Mouse (Mus musculus) thymus, adult 2 months (tissue): Measurements from ENCODE around the gene Mgll. TPM values are rescaled to one million over a fixed set of nuclear protein-coding genes. Genes with fewer than 3 reads are reported as not detected.

Experiments used
- DNase-seq: peaks from one replicate; pipeline ENCODE4 v3.0.0; 2021
- H3K27ac ChIP-seq: fragments of 200-500 bp; 2 replicates; pipeline ENCODE4 v1.5.1; 2012; ENCODE audit warnings: low read length, control low read depth; ENCODE audit not compliant: control insufficient read depth, insufficient read depth
- H3K27me3 ChIP-seq: fragments of 200-500 bp; 2 replicates; pipeline ENCODE4 v1.6.1; 2012; ENCODE audit warnings: mild to moderate bottlenecking, low read length, moderate library complexity, mixed read lengths; ENCODE audit not compliant: control insufficient read depth, insufficient read depth
- H3K36me3 ChIP-seq: fragments of 200-500 bp; 2 replicates; pipeline ENCODE4 v1.6.1; 2012; ENCODE audit warnings: mild to moderate bottlenecking, low read length, moderate library complexity; ENCODE audit not compliant: control insufficient read depth, insufficient read depth
- H3K4me1 ChIP-seq: fragments of 200-500 bp; replicated peaks from 2 replicates; pipeline ENCODE4 v1.6.1; 2012; ENCODE audit warnings: low read length; ENCODE audit not compliant: control insufficient read depth, insufficient read depth
- H3K4me3 ChIP-seq: fragments of 200-500 bp; 2 replicates; pipeline ENCODE4 v1.5.1; 2012; ENCODE audit warnings: mild to moderate bottlenecking, low read length, control low read depth, moderate library complexity; ENCODE audit not compliant: control insufficient read depth, insufficient read depth
- CTCF ChIP-seq: fragments of 200-500 bp; IDR thresholded peaks from 2 replicates; pipeline ENCODE4 v1.5.1; 2012; ENCODE audit warnings: mild to moderate bottlenecking, control low read depth, low read length, moderate library complexity, borderline replicate concordance; ENCODE audit not compliant: control insufficient read depth, poor library complexity, insufficient read depth; ENCODE audit errors: extremely low read depth
- POLR2A ChIP-seq: fragments of 200-500 bp; IDR thresholded peaks from 2 replicates; pipeline ENCODE4 v1.6.1; 2012; ENCODE audit warnings: mild to moderate bottlenecking, low read length, control low read depth, moderate library complexity; ENCODE audit not compliant: control insufficient read depth, poor library complexity, insufficient read depth; ENCODE audit errors: extremely low read depth
- WGBS: fragments of 180-500 bp; shearing (Covaris S2); methylation state at CpG from one replicate; pipeline ENCODE4 v1.1.7; 2018; 5-methylcytosine and 5-hydroxymethylcytosine counted together
- polyA plus RNA-seq: library from polyadenylated mRNA; depleted of rRNA; stranded (reverse); fragments of >200 nt; gene quantifications from 2 replicates; pipeline ENCODE4 v1.2.3, GENCODE M21; 2012

Gene Mgll
- polyA plus RNA-seq, 1 experiment: 60.3 TPM

GRCm38 (mm10) chr6:88683380-88684053, 40.7 kb upstream of the Mgll start:
- 86% methylated on average over 7 of the region's 7 CpGs for WGBS
- DNase-seq: no peak
- no peak overlapping the region for H3K27ac ChIP-seq
- no peaks in the 10 kb centered on the region for H3K27me3 ChIP-seq
- no peaks in the 10 kb centered on the region for H3K36me3 ChIP-seq
- no peaks in the 10 kb centered on the region for H3K4me1 ChIP-seq
- H3K4me3 ChIP-seq: no peak overlapping the region
- TF ChIP-seq POLR2A: no peak
- no peak for TF ChIP-seq CTCF

GRCm38 (mm10) chr6:88688171-88688570, 36.0 kb upstream of the Mgll start:
- Histone ChIP-seq H3K36me3 (no peaks in the 10 kb centered on the region), H3K27me3 (no peaks in the 10 kb centered on the region), H3K27ac (no peak overlapping the region), H3K4me3 (no peak overlapping the region), H3K4me1 (no peaks in the 10 kb centered on the region)
- WGBS: 92% methylated on average over 11 of the region's 11 CpGs
- no peak for DNase-seq
- TF ChIP-seq CTCF (no peak), POLR2A (no peak)

- no peak overlapping the region for H3K27ac ChIP-seq
- WGBS: 92% methylated on average over 3 of the region's 3 CpGs
Observed at GRCm38 (mm10) chr6:88688712-88689111, 35.5 kb upstream of the Mgll start.

DNA sequence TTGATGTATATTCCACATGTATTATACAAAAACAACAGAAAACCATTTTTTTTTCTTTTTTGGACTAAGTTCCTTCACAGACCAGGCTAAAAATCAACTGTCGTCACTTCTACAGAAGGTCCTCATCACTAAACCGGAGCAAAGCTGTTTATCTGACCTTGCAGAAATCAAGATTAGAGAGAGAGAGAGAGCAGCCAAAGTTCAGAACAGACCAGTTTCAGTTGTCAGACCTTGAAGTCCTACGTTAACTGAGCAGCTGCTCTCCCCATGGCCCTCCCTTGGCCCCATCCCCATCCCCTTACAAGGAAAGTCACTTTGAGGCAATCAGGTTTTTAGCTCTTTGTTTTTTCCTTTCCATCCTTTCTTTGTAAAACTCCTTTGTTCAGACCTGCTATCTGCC, 34.0 kb upstream of the Mgll start:
- Histone ChIP-seq H3K4me1 (no peaks in the 10 kb centered on the region; the same call in 1 of the 2 replicates), H3K36me3 (no peaks in the 10 kb centered on the region), H3K27me3 (no peaks in the 10 kb centered on the region), H3K27ac (no peak overlapping the region), H3K4me3 (no peak overlapping the region)
- no peak for DNase-seq
- TF ChIP-seq CTCF: no peak
- TF ChIP-seq POLR2A: no peak
- 95% methylated on average over 3 of the region's 3 CpGs for WGBS

More at GRCm38 (mm10) chr6:88688712-88689111, 35.5 kb upstream of the Mgll start:
- Histone ChIP-seq H3K27me3 (no peaks in the 10 kb centered on the region), H3K36me3 (no peaks in the 10 kb centered on the region), H3K4me1 (no peaks in the 10 kb centered on the region), H3K4me3 (no peak overlapping the region)
- DNase-seq: no peak
- no peak for TF ChIP-seq POLR2A
- no peak for TF ChIP-seq CTCF

DNA sequence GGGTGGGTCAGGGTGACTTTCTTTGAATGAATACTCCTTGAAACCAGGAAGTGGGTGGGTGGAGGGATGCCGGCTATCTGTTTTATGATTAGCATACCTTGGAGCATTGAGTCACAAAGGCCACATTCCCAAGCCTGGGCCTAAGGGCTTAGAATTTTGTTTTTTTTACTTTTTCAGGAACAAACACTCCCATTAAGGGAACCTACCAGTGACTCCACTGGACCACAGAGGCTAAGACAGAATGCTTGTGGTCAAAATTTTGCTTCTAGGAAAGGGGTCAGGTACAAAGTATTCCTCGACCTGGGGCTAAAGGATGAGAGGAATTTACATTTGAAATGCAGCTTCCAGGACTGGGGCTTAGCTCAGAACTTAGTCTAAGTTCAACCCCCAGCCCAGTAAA, 32.9 kb upstream of the Mgll start:
- no peaks in the 10 kb centered on the region for H3K27me3 ChIP-seq
- H3K27ac ChIP-seq: no peak overlapping the region
- WGBS: 92% methylated on average over 2 of the region's 2 CpGs
- no peak overlapping the region for H3K4me3 ChIP-seq
- DNase-seq: no peak
- no peaks in the 10 kb centered on the region; the same call in 1 of the 2 replicates for H3K4me1 ChIP-seq
- H3K36me3 ChIP-seq: no peaks in the 10 kb centered on the region
- TF ChIP-seq POLR2A: no peak
- no peak for TF ChIP-seq CTCF

DNA sequence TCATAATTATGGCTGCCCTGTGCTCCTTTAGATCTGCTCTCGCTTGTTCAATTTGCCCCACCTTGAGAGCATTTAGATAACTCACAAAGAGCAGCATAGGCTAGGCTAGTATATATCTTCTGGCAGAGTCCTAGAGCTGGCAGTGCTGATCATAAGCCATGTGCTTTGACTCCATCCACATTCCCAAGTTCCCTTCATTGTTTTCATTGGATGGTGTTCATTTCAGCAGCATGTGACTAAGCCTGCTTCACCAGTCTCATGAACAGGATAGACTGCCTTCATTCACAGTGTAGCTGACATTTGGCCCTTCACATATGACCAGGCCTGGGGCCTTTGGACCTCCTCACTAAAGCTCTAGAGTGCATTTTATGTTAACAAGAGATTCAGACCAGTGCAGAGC, 21.3 kb upstream of the Mgll start:
- DNase-seq: no peak
- TF ChIP-seq CTCF: no peak
- no peaks in the 10 kb centered on the region for H3K27me3 ChIP-seq
- no peaks in the 10 kb centered on the region for H3K4me1 ChIP-seq
- 97% methylated on average over 1 of the region's 1 CpGs for WGBS
- no peak overlapping the region for H3K27ac ChIP-seq
- no peaks in the 10 kb centered on the region for H3K36me3 ChIP-seq
- no peak overlapping the region for H3K4me3 ChIP-seq

DNA sequence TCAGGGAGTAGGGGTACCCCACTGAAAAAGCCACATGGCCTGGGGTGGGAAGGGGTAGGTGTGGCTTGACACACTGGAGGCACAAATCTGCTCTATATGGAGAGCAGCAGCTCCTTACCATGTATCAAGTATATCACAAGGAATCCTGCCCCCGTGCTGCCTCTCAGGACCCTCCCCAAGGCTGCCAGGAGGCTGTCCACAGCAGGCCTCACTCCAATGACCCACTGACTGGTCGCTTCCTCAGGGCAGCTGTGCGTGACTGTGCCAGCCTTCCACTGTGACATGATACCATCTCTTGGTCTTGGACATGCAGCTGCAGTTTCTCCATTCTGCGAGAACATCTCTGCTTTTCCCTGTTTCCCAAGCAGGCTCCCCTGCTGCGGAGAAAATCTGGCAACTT, 20.5 kb upstream of the Mgll start:
- H3K36me3 ChIP-seq: no peaks in the 10 kb centered on the region
- no peak for DNase-seq
- 93% methylated on average over 5 of the region's 5 CpGs for WGBS
- H3K4me3 ChIP-seq: no peak overlapping the region
- H3K4me1 ChIP-seq: no peaks in the 10 kb centered on the region
- H3K27me3 ChIP-seq: no peaks in the 10 kb centered on the region
- TF ChIP-seq CTCF: no peak
- H3K27ac ChIP-seq: no peak overlapping the region
